ENCODE assay signal across 13 mouse cellular contexts in the genomic region with DNA sequence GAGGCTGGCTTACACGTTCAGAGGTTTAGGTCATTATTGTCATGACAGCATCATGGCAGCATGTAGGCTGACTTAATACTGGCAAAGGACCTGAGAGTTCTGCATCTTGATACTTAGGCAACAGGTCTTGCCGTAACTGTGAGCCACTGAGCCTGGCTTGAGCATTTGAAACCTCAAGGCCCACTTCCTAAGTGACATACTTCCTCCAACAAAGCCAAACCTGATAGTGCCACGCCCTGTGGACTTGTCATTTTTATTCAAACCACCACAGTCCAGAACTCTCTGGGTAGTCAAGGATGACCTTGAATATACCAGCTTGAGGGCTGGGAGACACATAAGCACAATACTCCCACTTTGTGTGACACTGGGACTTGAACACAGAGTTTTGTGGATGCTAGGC.
"Had no signal": no experiment of that assay in that cellular context is flagged by ENCODE, and none has a peak within 500 bp of the region (broad histone marks: within the 10 kb centered on the region; RNA-seq: fewer than 3 reads in every experiment).

No protein-coding gene starts in this region.

- H3K9me3 ChIP-seq: limb, embryonic 15.5 days; midbrain, embryonic 13.5 days; neural tube, embryonic 15.5 days; stomach, embryonic 15.5 days had no signal

- H3K4me2 ChIP-seq: limb, embryonic 15.5 days; midbrain, embryonic 13.5 days; stomach, embryonic 15.5 days had no signal

- ATAC-seq: intestine, postnatal 0 days; midbrain, embryonic 13.5 days had no signal

- H3K9ac ChIP-seq: limb, embryonic 15.5 days; liver, embryonic 14.5 days; stomach, embryonic 15.5 days had no signal

- H3K36me3 ChIP-seq: limb, embryonic 15.5 days; midbrain, embryonic 13.5 days; neural tube, embryonic 15.5 days; stomach, embryonic 15.5 days had no signal

- DNase-seq: kidney, adult 9 months; lung, adult 18-20 months; lung, postnatal 4 days; thymus, adult 2 months; thymus, postnatal 25 days had no signal

- H3K27ac ChIP-seq: kidney, postnatal 0 days; limb, embryonic 15.5 days; liver, embryonic 14.5 days; midbrain, embryonic 13.5 days; neural tube, embryonic 15.5 days; stomach, embryonic 15.5 days had no signal

- H3K27me3 ChIP-seq: limb, embryonic 15.5 days; midbrain, embryonic 13.5 days; neural tube, embryonic 15.5 days; stomach, embryonic 15.5 days had no signal

- H3K4me3 ChIP-seq: limb, embryonic 15.5 days; midbrain, embryonic 13.5 days; myocyte; neural tube, embryonic 15.5 days; stomach, embryonic 15.5 days had no signal
